Mouse (Mus musculus): Measurements from ENCODE around the gene Smim7.

DNA sequence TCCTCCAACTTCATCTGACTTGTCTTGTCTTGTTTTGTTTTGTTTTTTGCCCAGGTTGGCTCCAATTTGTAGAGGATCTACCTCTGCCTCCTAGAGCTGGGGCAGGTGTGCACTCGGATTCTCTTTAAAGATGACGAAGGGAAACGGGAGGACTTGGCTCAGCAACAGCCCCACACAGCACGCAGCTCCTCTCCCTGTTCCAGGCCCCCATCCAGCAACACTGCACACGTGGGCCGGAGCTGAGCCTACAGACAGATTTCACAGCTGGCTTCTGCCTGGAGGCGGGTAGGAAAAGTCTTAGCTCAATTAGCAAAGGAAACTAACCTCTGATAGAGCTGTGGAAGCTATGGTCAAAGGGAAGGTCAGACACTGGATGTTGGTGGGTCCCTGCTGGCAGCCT, 18.4 kb upstream of the Smim7 start:
- TF ChIP-seq POLR2A (IDR thresholded peaks at IDR 0.05; ENCODE audit: insufficient read depth, low read depth, low read length) = 0 out of 2 replicates have a peak, but pooled peaks have one; percentile 32
- no peak for TF ChIP-seq CTCF (IDR thresholded peaks at IDR 0.05)
- no peak for TF ChIP-seq EP300 (IDR thresholded peaks at IDR 0.05; ENCODE audit: insufficient read depth, low read depth, low read length)

Measured in heart, adult 2 months (tissue).